Mouse (Mus musculus) B cell, adult 2 months (primary cell): ENCODE measurements around the gene Med24.
"Not testable (repeated sequence)": the region's sequence is repeated elsewhere in the genome, so short reads cannot be mapped to it uniquely, and the experiment has no call there.

Experiments
- DNase-seq, 2 experiments: peaks; one replicate each; pipeline ENCODE4 v3.0.0; 2022

The Med24 gene

GRCm38 (mm10) chr11:98717904-98718303 is 11.3 kb downstream of the Med24 start:
- DNase-seq: peak; percentile 71 to 76

DNA sequence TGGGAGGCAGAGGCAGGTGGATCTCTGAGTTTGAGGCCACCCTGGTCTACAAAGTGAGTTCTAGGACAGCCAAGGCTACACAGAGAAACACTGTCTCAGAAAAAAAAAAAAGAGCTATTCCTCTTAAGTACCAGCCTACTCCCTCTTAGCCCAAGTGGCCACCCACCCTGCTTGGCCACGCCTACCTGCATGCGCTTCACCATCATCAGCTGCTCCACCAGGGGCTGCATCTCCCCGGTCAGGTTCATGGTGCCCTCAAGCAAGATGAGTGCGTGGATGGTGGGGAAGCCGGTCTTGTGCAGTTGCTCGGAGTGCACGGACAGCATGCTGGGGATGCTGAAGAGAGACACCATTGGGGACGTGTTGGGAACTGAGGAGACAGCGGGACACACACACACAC is 13.3 kb downstream of the Med24 start:
- DNase-seq: no peak

DNA sequence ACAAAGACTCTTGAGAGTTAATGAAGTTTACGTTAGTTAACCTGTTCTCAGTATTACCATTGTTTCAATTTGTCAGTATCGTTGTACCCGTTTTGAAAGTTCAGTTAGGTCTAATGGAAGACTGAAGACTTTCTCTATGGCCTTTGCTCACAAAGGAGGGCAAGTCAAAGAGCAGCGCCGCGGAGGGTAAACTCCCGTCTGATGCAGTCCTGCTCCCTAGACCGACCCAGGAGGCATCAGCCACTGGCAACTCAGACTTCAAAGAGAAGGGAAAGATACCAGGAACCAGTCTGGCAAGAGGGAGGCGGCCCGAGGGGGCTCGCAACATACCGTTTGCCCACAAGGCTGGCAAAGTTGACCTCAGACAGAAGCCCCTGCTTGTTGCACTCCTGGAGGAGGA is 15.5 kb downstream of the Med24 start:
- no peak for DNase-seq

GRCm38 (mm10) chr11:98712009-98712408 is 17.2 kb downstream of the Med24 start:
- DNase-seq: not testable (repeated sequence)

DNA sequence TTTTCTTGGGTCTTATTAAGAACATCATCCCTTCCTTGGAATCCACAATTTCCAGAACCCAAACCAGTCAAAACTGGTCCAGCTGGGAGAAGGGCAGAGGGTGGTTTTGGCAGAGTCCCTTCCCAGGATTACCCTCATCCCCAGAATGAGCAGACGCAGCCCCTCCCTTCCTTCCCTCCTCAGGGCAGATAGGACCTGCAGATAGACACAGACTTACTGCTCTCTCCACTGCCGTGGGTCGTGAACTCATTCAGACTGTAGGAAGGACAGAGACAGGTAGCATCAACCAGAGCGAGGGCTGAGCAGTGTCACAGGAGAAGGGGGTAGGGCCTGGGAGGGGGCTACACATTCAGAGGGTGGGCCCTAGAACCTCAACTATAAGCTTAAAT is 18.2 kb downstream of the Med24 start:
- no peak for DNase-seq

DNA sequence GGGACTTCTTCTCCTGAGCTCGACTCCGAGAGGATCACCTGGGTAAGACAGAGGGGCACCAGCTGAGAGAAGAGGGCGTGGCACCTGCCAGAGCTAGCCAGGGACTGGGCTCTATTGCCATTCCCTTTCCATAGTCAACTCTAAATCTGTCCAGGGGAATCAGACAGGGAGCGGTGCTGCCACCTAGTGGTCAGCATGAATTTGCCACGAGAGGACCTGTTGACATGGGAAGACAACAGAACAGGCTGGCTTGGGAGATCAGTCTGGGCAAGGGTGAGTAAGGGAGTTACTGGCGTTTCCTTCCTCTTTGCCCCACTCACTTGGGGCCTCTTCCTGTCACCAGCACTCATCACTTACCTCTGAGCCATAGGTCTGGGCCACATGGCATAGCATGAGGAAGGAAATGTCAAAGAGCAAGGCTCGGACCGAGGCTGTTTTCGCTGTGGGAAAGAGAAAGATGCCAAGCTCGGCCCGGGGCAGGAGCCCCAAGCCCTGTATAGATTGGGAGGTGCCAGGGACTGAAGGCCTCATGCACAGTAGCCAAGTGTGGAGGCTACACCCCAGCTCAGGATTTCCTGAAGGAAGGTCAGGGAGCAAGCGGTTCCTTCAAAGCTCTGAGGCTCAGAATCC is 18.7 kb downstream of the Med24 start:
- peak; percentile 77 to 80 for DNase-seq

DNA sequence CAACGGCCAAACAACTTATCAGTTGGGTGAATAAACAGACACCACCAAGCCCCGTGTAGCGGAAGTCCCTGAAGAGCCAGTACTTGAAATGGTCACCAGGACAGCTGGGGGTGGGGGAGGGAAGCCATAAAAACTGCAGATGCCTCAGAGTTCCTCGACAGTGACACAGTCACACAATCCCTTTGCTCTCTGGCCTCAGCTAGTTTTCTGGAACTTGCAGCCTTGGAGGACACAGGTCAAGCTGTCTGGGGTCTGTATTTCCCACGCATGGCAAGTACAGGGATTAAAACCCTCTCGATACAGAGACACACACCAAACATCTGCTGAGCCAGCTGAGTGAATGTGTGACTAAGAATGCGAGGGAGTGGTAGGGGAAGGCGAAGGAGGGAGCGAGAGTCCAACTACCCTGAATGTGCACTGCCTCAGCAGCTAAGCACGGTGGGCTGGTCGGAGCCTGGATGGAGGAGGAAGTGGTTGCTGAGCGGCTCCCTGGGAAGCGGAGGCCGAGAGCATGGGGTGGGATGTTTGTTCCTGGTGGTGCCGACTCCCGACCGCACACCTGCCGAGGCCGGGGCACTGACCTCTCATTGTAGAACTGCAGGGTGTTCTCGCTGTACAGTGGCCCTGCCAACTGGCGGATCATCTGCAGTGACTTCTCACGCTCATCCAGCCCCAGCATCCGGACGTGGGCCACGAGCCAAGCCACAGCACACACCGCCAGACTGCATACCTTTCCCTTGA is 20.1 kb downstream of the Med24 start:
- DNase-seq: no peak

DNA sequence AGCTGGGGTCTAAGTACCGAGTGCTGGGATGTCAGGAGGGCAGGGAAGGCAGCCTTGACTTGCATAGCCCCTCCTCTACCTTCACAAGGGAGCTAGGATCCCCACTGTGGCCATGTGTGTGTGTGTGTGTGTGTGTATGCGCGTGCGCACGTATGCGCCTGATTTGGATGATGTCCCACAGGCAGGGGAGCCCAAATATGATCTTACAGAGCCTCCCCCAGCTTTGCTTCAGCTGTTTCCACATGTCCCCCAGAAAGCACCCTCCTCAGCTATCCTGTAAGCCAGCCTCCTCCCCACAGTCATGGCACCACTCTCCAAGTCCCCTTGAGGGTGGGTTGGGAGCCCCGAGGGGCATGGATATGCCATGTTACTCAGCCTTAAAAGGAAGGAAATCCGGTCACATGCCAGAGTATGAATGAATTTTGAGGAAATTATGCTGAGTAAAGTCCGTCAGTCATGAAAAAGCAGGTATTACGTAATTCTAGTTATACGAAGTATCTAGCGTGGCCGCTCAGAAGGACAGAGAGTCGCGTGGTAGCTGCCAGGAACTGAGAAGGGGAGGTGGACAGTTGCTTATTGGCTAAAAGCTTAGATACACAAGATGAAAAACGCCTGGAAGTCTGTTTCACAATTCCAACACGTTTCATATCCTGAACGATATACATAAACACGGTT is 20.8 kb downstream of the Med24 start:
- DNase-seq: no peak

- DNase-seq: no peak
Measured at GRCm38 (mm10) chr11:98707401-98708281, 21.6 kb downstream of the Med24 start.

GRCm38 (mm10) chr11:98705021-98705420 is 24.2 kb downstream of the Med24 start:
- DNase-seq: no peak

DNA sequence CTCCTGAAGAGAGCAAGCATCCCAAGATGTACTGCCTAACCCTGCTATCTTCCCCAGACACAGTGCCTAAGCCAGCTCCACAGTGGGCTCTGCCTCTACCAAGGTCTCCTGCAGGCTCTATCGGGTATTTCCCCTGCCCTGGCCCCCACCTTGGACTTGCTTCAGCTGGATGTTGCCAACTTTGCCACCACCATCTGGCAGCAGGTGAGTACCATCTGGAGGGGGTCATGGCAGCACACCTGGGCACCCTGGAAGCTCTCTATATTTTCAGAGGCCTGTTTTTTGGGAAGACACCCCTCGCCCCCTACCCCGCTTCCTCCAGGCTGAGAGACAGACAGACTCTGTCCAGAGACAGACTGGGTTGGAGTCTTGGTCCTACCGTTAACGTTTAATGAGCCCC is 26.9 kb downstream of the Med24 start:
- DNase-seq: no peak

DNA sequence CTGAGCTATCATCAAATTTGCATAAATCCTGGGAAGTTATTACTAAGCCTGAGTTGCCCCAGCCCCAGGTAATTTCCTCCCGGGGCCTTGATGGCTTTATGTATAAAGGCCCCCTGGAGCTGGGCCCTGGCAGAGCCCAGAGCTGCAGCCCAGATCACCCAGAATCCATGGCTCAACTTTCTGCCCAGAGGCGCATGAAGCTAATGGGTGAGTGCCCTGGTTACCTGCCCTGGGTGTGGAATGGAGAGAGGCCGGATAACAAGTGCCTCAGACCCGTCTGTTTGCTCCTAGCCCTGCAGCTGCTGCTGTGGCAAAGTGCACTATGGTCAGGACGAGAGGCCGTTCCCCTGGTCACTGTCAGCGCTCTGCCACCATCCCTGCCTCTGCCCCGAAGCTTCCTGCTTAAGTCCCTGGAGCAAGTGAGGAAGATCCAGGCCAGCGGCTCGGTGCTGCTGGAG is 28.0 kb downstream of the Med24 start, which contains the start of gene Csf3:
Csf3 (plus strand) TSS at position 51 of the 458 bp plus-strand sequence.
- DNase-seq: no peak

- DNase-seq: peak; percentile 88 to 90
Measured at GRCm38 (mm10) chr11:98699911-98700310, 29.3 kb downstream of the Med24 start.

- no peak for DNase-seq
Measured at GRCm38 (mm10) chr11:98698849-98699640, 30.2 kb downstream of the Med24 start.

- no peak for DNase-seq
Measured at GRCm38 (mm10) chr11:98697225-98697624, 32.0 kb downstream of the Med24 start.

DNA sequence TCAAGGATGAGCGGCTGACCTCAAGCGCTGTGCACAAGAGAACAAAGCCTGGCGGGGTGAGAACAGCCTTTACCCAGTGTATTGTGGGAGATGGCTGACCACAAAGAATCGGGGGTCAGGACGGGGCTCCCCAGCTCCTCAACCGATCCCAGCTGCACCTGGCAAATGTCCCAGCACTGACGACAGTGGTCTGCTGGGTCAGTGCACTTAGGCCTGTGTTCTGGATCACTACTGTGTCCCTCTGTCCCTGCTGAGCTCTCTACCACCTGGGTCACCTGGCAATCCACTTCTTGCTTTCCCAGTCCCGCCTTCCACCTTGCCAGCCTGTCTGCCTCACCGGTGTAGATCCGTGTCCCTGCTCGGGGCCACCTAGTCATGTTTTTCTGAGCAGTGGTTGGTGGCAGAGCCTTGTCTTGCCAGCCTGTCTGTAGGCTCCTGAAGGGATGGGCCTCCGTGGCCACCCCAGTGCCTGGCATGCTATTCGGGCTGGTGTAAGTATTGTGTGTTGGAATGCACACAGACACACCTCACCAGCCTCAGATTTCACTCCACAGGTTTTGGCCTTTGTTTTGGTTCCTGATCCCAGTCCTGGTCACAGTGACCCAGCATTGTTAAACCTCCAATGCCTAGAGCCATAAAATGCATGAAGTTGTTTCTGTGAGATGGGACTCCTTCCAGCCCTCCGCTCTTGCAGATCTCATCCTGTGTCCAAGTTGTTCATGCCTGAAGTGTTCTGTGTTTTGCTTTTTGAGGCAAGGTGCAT is 32.6 kb downstream of the Med24 start:
- no peak for DNase-seq

DNA sequence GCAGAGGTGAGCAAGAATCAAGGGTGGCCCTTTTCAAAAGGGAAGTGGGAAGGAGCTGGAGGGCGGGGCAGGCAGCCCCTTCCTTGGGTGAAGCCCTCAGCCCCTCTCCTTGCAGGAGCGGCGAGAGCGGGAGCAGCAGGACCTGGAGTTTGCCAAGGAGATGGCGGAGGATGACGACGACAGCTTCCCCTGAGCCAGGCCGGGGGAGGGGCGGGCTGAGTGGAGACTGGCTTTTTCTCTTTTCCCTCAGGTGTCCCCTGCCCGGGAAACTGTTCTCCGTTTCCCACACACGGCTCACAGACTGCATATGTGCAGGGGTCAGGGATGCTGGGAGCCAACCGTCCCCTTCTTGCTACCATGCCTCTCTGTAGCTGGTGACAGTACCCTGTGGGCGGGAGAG is 33.8 kb downstream of the Med24 start:
- DNase-seq: no peak

DNA sequence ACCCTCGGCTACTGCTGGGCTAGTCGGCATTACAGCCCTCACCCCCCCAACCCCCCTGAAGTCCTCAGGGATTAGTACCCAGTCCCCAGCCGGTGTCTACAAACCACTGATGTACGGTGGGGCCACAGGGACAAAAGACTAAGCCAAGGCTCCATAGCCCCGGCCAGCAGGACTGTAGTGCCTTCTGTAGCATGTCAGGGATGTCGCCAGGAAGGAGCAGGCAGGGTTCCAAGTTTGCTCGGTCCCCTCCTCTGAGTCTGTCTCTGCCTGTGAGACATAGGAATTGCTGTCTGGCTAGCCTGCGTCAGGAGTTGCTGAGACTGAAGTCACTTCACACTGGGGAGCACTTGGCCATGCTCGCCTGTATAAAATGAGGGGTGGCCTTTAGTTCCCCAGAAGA is 34.9 kb downstream of the Med24 start:
- DNase-seq: no peak

DNA sequence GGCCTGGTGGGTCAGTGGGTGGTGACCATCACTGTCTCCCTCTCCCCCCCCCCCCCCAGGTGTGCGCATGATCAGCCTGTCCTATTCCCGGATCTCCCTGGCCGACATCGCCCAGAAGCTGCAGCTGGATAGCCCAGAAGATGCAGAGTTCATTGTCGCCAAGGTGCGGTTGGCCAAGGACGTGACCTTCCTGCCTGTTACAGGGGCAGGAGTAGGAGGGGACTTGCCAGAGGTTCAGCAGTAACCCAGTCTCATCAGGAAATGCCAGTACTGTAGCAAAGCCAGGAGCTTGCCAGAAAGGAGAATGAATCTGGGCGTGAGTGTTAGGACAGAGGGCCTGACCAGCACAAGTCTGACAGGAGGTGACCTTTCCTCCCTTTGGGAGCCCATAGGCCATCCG is 35.5 kb downstream of the Med24 start:
- DNase-seq: no peak

GRCm38 (mm10) chr11:98693201-98693600 is 36.0 kb downstream of the Med24 start:
- no peak for DNase-seq

- no peak for DNase-seq
Measured at GRCm38 (mm10) chr11:98688009-98688408, 41.2 kb downstream of the Med24 start.
